Mouse (Mus musculus) kidney, adult 18-20 months (tissue): ENCODE data around the gene Ankrd28.
"Not testable (repeated sequence)": the region's sequence is repeated elsewhere in the genome, so short reads cannot be mapped to it uniquely, and the experiment has no call there.

Source experiments
- DNase-seq: peaks from one replicate; pipeline ENCODE4 v3.0.0; 2021

The Ankrd28 gene

DNA sequence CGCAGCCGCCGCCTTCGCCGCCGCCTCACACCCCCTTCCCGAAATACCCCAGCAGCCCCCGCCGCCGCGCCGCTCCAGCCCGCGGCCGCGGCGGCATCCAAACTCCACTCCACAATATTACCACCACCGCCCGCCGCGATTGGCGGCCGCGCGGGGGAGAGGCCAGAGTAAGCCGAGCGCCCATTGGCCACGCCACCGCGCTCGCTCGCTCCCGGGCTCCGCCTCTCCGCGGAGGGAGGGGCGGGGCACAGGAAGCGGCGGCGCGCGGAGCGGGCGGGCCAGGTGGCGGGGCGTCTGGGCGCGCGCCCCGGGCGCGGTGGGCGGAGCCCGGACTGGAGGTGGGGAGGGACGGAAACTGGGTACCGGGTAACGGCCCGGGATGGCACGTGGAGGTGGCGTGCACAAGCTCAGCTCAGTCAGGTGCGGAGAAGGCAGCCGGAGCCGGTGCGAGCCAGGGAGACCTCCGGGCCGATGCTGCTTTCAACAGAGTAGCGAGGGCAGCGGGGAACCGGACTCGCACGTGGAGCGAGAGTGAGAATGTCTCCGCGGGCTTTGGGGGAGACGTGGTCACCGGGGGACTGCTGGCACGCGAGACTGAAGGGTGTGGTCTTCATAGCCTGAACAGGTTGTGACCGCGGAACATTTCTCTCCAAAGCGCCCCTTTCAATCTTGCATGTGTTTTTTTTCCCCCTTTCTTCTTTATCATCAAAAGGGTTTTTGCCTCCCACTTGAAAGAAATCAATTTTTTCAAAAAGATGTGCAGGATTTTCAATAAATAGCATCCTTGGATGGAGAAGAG is at the start of gene Ankrd28:
Gene Ankrd28 (minus strand): TSS at position 81 of the 799 bp plus-strand sequence.
- DNase-seq: peak; percentile 95

DNA sequence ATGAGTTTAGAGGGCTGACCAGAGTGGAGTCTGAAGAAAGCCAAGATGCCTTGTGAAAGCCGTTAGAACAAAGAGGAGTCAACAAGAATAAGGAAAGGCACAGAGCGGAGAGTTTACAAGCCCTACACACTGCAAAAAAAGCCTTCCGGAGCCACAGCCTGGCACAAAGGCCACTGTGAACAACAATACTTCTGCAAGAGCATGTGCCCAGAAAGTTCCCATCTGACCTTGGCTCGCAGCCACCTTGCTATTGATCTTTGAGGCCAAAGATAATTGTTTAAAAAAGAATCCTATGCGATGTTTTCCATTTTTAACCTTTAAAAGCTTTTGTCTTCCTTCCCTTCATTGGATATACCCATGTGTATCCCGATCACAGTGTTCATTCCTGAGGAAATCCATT is 49.0 kb upstream of the Ankrd28 start:
- no peak for DNase-seq

DNA sequence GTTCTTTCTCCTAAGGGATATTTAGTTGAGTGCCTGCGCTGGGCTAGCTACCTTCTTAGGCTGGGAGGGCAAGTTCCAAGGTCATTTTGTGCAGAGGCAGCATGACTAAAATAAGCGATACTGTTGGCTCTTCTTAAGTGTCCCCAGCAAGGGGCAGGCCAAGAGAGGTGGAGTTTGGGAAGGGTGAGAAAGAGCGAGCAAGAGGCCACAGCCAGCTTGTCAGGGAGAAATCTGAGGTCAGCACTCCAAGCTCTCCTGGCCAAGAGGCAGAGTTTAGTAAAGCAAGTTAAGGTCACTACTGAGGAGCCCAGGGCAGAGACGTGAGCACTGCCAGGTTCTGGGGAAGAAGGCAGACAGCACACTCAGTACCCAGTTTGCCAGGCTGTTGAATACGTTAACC is 41.7 kb upstream of the Ankrd28 start:
- peak; percentile 17 for DNase-seq

DNA sequence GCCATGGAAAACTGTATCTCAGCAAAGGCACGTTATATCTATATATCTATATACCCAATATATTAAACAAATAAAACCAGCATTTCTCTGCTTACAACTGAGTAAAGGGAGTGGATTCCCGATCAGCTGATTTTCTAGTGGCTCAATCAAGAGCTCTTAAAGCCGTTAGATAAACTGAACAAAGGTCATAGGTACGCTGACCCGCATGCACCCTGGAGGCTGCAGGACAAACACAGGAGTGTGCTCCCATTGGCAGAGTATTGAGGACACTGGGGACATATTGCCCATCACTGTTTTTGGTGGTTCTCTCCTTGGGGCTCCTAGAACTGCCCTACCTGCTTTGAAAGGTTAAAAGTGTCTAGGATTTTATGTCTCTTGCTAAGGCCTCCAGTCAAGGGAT is 40.0 kb upstream of the Ankrd28 start:
- no peak for DNase-seq

DNA sequence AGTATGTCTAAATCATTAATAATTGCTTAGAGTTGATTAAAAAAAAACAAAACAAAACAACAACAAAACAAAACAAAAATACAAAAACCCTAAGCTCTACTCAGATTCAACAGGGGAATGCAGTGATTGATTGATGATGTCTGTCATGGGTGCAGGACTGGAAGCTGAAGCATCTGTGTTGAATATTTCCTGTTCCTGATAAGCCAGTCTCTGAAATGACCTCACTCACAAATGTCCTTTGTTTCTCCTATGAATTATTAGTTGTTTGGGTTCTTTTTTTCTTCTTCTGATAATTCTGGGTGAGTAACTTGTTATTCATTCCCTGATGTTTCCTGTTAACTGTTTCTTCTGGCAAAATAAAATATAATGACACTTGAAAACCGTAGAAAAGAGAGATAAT is 38.1 kb upstream of the Ankrd28 start:
- no peak for DNase-seq

DNA sequence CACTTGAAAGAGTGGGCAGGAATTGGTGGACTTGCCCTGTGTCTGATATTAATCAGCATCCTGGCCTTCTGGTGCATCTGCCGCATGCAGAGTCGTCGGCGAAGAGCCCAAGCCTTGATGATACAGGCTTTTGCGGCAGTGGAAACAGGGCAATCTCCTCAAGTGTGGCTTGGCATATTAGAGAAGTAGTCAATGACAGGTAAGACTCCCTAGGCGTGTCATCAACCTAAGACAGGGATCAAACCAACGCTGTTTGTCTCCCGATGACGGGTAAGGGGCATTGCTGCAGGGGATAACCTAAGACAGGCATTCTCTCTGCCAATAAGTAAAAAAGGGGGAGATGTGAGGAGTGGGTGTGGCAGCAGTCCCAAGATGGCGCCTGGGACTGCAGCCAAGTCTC is 35.9 kb upstream of the Ankrd28 start:
- not testable (repeated sequence) for DNase-seq

DNA sequence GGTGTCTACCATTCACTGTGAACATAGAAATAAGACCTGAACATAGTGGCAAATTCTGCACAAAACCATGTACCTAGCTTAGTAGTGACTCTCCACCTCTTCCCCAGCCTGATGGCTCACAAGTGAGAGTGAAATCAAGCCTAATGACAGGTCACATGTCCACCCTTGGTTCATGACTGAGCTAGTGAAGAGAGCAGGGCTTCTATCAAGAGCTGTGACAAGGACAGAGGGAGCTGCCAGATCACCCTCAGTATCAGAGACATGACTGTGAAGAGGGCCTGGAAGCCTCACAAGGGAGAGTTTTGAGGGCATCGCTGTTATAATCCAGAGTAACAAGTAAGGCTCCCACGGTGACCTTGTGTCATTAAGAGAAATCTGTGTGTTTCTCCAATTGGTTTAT is 28.2 kb upstream of the Ankrd28 start:
- DNase-seq: no peak

DNA sequence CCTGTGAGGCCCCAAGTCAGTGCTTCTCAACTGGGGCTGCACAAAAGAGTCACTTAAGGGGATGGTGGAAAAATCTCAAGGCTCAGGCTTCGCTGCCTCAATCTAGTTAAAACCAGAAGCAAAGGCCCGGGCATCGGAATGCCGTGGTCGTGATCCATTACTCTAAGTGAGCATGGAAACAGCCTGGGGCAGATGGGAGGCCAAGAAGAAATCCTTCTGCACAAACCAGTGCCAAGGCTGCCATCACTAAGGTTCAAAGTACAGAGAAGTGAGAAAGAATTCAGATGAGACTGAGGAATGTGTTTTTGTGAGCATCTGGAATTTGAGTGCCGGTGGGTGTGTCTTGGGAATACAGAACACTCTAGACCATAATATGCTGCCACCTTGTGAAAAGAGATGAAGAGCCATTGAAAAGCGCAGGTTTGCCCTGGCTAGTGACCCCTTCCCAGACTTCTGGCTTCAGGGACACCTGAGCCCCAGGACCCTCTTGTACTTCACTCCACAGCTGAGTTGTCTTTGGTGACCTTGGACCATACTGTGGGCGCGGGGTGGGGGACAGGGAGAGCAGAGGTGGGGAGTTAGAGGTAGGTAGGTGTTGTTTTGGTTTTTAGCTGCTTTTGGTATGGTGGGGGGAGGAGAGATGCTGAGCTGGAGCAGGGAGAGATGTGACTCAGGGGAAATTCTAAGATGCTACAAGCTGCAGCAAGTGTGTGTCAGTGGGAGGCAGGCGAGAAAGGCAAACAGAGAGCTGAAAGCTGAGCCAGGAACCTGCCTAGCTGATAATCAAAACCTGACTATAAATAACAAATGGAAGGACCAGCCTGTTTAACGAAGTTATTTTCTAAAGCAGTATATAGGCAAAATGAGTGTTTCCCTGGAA is 26.9 kb upstream of the Ankrd28 start:
- peak; percentile 39 for DNase-seq

DNA sequence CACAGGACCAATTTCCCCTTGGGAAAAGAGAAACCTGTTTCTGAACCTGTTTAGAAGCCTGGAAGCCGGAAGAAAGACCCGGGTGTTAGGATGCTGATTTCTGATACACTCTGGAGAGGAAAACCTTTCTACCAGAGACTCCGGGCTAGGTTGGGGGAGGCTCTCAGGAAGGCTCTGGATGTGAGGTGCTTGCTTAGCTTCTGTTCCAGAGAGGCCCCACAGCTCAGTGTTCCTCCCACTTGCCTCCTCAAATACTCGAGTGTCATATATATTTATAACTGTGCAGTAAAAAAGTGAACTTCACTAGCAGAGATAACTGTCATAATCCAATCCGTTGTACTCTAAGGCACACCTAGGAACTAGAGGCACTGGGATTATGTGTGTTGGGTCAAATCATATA is 25.6 kb upstream of the Ankrd28 start:
- no peak for DNase-seq

DNA sequence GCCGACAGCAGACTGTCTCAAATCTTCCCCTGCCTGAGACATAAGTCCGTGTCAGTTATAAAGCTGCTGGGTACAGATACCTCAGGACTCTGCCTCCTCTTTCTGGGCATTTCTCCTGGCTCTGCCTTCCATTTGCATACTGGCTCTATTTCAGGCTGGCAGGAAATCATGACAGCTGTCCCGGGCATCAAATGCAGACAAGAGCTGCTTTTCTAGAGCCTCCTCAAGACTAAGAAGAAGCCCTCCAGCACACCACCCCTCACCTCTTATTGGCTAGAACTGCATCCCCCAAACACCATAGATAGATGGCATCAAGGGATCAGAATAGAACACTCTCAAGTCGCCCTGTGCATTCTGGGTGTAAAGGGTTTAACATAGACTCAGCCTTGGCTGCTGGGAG is 24.2 kb upstream of the Ankrd28 start:
- DNase-seq: no peak

DNA sequence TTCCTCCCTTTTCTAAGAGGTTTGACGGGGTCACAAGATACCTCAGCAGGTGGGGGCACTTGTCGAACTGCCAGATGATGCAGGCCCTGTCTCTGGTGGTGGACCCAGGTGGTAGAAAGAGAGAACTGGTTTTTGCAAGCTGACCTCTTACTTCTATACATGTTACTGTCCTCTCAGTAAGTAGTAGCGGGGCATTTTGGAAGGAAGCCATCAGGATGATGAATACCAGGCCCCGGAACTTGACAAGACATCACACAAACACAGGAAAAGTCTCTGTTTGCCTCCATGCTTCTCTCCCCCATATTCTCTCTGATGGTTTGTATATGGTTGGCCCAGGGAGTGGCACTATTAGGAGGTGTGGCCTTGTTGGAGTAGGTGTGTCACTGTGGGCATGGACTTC is 13.1 kb upstream of the Ankrd28 start:
- no peak for DNase-seq

DNA sequence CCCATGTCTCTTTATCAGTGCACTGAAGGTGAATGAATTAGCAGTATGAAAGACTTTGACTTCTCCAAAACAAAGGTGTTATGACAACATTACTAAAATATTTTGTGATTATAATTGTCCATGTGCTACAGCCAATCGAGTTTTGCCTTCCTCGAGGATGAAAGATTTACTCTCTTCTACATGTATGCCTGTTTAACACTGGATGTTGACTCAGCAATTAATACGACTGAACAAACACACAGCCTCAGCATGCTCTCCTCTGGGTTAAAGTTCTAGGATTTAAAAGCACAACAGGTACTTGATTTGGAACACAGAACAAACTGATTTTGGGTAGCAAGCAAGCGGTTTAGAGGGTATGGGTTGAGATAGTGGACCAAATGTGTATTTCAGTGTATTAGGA is 1.6 kb upstream of the Ankrd28 start:
- DNase-seq: no peak

DNA sequence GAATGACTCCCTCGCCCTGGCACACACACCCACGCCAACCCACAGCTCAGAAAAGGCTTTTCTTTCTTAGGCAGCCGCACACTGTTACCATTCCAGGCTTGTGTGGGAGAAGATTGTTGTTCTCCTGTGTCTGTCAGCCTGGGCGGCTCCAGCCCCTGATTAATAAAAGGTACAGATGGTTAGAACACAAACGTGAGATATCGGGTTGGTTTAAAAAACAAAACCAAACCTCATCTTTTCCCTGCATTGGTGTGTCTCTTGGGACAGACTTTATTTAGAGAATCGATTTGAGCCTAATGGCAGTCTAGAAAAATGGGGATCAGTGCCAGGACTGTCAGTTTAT is 890 bp upstream of the Ankrd28 start:
- DNase-seq: peak; percentile 20

DNA sequence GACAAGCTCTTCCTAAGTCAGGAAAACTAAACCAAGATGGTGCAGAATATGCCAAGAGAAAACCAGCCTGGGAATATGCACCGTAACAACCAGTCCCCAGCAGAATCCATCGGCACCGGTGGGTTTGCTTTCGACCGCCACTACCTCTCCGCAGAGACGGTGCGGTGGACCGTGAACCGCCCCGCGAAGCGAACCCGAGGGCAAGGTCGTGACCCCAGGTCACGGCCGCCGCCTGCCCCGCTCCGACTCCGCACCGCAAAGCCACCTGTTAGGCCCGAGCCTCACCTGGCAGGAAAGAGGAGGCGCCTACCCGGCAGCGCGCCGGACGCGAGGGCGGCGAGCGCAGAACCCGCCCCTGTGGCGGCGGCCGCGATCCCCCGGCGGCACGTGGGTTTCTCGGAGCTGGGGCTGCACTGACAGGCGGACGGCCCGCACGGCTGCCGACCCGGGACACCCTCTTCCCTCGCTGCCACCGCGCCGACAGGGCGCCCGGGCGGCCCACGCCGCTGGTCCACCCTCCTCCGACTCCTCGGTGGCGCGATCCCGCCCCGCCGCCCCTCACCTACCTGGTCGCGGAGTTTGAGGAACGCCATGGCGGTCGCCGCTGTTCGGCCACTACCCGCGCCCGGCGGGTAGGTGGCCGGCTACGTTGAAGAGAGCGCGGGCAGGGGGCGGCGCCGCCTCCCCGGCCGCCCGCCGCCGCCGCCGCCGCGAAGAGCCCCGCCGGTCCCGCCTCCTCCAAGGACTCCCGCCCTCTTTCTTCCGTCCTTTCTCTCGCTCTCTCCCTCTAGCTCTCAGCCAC is 489 bp downstream of the Ankrd28 start:
- DNase-seq: peak; percentile 74

DNA sequence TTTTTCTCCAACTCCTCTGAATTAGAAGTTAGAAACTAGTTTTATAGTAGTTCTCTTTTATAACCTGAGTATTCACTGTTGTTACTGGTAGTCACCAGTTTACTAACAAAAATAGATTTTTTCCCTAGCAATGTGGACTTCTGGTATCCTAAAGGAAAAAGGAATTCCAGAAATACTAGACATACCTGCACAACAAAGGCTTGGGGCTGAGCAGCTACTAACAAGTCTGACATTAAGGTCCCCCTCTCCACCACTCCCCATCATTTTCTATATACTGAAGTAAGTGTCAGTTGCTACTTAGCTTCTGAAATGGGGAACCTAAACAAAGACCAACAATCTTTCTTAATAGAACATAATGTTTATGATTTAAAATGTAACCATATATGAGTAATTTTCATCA is 3.2 kb downstream of the Ankrd28 start:
- no peak for DNase-seq

DNA sequence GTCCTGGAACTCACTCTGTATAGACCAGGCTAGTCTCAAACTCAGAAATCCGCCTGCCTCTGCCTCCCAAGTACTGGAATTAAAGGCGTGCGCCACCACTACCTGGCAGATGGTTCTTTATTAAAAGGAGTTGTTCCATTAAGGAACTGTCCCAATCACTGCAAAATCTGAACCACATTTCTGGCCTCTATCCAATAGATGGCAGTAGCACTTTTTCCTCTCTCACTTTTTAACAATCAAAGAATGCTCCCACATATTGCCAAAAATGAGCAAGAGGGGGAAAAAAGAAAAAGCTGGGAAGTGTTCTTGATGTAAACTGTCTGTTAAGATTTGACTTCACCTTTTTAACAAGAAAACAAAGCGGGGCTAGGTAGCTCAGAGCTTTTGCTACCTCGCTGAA is 20.5 kb downstream of the Ankrd28 start:
- no peak for DNase-seq

DNA sequence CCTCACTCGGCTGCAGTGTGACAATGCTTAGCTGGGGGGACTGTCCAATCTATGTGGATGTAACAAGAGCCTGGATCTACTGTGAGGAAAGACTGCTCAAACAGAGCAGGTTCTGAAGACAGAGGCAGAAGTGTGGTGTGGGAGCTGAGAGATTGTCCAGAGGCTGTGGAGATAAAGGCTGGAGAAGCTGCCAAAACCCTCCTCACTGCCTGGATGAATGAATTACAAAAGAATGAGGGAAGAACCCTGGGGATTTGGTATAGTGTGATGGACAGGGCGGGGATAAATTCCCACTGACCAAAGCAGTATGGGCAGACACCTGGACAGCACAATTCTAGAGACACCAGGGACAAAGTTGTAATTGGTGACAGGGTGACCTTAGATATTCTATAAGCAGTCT is 26.7 kb downstream of the Ankrd28 start:
- DNase-seq: no peak

DNA sequence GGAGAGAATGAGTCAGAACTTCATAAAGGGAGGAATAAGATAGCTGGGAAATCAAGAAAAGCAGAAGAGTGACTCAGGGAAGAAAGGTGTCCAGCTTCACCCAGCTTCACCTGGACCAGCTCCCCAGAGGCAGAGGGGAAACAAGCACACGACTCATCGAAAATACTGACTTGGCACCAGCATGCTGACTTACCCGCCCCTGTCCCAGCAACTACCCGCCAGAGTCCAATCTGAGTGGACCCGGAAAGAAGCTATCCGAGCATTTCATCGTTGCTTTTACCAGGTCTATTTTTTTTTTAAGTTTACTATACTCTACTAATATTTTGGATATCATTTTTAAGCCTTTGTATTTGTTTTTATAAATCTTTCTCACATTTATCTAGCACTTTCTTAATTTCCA is 29.5 kb downstream of the Ankrd28 start:
- DNase-seq: peak; percentile 33

DNA sequence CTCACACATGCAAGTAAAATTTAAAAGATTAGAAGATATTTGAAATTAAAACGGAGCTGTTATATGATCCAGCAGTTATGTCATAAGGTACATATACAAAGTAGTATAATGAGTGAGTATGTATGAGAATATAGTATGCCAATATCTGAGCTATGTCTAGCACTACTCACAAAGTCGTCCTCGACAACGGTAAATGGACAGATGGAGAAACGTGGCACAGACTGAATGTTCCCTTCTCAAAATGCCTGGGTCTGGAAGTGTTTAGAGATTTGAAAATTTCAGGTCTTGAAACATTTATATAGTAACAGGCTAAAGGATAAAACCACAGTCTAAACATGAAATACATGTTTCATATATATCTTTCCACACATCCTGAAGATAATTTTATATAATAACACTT is 30.0 kb downstream of the Ankrd28 start:
- DNase-seq: no peak

DNA sequence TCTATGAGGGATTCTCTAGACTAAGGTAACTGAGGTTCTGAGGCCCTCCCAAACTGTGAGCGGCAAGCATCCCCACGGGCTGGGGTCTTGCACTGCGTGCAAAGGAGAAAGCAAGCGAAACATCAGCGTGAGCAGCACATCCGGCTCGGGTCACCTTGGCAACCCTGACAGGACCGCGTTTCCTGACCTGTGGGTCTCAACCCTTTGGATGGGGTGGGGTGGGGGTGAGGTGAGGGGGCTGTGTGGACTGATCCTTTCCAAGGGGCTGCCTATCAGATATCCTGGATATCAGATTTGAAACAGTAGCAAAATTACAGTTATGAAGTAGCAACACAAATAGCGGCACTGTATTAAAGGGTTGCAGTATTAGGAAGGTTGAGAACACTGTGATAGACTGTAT is 31.5 kb downstream of the Ankrd28 start:
- DNase-seq: no peak

DNA sequence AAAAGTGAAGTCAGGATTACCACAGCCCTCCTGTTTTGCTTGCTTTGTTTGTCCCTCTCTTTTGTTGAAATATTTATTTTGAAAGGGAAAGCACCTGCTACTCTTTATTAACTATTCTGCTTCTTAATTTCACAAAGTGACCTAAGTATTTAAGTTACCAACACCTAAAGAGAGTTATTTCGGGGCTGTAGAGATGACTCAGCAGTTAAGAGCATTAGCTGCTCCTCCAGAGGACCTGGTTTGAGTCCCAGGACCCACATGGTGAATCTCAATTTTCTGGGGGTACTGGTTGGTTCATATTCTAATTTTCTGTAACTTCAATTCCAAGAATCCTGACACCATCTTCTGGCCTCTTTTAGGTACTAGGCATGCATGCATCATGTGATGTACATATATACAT is 34.9 kb downstream of the Ankrd28 start:
- DNase-seq: no peak

DNA sequence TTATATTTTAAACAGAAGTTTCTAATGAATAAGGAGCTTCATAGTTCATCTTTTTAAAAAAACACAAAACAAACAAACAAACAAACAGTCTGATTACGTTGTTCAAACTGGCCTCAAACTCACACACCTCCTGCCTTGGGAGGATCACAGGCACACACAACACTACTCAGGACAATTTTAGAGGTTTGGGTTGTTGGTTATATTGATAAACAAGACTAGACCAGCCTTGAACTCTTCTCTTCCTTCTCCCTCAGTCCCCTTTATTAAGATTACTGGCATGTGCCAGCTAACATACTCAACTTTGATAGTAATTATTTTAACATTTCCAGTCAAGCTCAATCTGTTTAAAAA is 35.7 kb downstream of the Ankrd28 start:
- DNase-seq: no peak

DNA sequence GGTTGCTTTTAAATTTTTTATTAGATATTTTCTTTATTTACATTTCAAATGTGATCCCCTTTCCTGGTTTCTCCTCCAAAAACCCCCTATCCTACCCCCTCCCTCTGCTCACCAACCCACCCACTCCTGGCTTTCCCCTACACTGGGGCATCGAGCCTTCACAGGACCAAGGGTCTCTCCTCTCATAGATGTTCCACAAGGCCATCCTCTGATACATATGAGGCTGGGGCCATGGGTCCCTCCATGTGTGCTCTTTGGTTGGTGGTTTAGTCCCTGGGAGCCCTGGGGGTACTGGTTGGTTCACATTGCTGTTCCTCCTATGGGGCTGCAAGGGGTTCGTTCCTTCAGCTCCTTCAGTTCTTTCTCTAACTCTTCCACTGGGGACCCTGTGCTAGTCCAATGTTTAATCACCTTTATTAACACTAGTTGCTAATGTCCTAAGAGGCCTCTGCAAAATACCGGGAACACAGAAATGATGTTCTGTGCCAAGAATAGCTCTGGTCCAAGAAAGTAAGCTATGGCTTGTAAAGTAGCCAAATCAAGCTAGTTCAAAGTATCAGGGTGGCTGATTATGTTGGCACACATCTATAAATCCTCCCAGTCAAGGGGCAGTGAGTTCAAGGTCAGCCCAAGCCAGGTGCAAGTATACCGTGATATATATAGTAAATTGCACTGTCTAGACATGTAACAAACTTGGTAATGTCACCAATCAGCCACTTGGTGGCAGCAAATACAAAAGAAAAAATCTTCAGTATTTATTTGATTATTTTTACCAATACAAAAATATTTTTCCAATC is 36.3 kb downstream of the Ankrd28 start:
- no peak for DNase-seq
